Mouse (Mus musculus) MEL (cell line): ENCODE data around the gene Esrra. TPM values are rescaled to one million over a fixed set of nuclear protein-coding genes. Genes with fewer than 3 reads are reported as not detected.

ENCODE experiments used
- DNase-seq: peaks from one replicate; pipeline ENCODE4 v3.0.0; 2011; ENCODE audit warnings: low read depth, low spot score
- H3K27ac ChIP-seq: 2 replicates; pipeline ENCODE4 v1.5.1; 2012; ENCODE audit warnings: low read depth, mild to moderate bottlenecking, control low read depth, low read length, moderate library complexity; ENCODE audit not compliant: control insufficient read depth
- H3K27me3 ChIP-seq, 2 experiments: fragments of 150-350 bp in 1 of 2; sonication (generic) in 1 of 2; 2 replicates each; pipeline ENCODE4 v1.6.1; 2012; ENCODE audit warnings: low read length in 2 of 2, mild to moderate bottlenecking in 2 of 2, improper control_type of control experiment in 1 of 2, moderate library complexity in 1 of 2; ENCODE audit not compliant: insufficient read depth in 2 of 2, control insufficient read depth in 1 of 2
- H3K36me3 ChIP-seq, 2 experiments: 2 replicates each; pipeline ENCODE4 v1.6.1; 2012 to 2014; ENCODE audit warnings: low read length in 2 of 2, improper control_type of control experiment in 1 of 2, inconsistent platforms in 1 of 2, mild to moderate bottlenecking in 1 of 2; ENCODE audit not compliant: insufficient read depth in 2 of 2, control insufficient read depth in 1 of 2
- H3K4me1 ChIP-seq, 2 experiments: fragments of 150-350 bp in 1 of 2; sonication (generic) in 1 of 2; 2 replicates each; pipeline ENCODE4 v1.6.1; 2012; ENCODE audit warnings: low read length in 2 of 2, improper control_type of control experiment in 1 of 2, mild to moderate bottlenecking in 1 of 2; ENCODE audit not compliant: insufficient read depth in 2 of 2, control insufficient read depth in 1 of 2
- H3K4me3 ChIP-seq, 2 experiments: fragments of 150-350 bp in 1 of 2; sonication (generic) in 1 of 2; 2 replicates each; pipeline ENCODE4 v1.5.1; 2012; ENCODE audit warnings: low read depth in 2 of 2, low read length in 2 of 2, mild to moderate bottlenecking in 2 of 2, moderate library complexity in 2 of 2, control low read depth in 1 of 2, improper control_type of control experiment in 1 of 2; ENCODE audit not compliant: control insufficient read depth in 1 of 2, insufficient read depth in 1 of 2
- H3K79me2 ChIP-seq: 2 replicates; pipeline ENCODE4 v1.6.1; 2012; ENCODE audit warnings: mild to moderate bottlenecking, low read length, moderate library complexity; ENCODE audit not compliant: control insufficient read depth, poor library complexity, insufficient read depth
- H3K9ac ChIP-seq: 2 replicates; pipeline ENCODE4 v1.6.1; 2012; ENCODE audit warnings: low read depth, mild to moderate bottlenecking, control low read depth, low read length, moderate library complexity; ENCODE audit not compliant: control insufficient read depth, poor library complexity, severe bottlenecking
- H3K9me3 ChIP-seq: fragments of 150-350 bp; sonication (generic); replicated peaks from 2 replicates; pipeline ENCODE4 v1.6.1; 2012; ENCODE audit warnings: mild to moderate bottlenecking, low read length, improper control_type of control experiment, moderate library complexity; ENCODE audit not compliant: insufficient read depth
- CTCF ChIP-seq, 3 experiments: IDR thresholded peaks in 2 of 3; conservative IDR thresholded peaks in 1 of 3; 2 replicates each; pipeline ENCODE4 v1.5.1; 2011 to 2012; ENCODE audit warnings: low read length in 3 of 3, low read depth in 2 of 3, mild to moderate bottlenecking in 2 of 3, improper control_type of control experiment in 1 of 3, inconsistent platforms in 1 of 3, mixed read lengths in 1 of 3, moderate library complexity in 1 of 3; ENCODE audit not compliant: control insufficient read depth in 1 of 3, insufficient read depth in 1 of 3, poor library complexity in 1 of 3, severe bottlenecking in 1 of 3
- ETS1 ChIP-seq: IDR thresholded peaks from 2 replicates; pipeline ENCODE4 v1.6.1; 2012; ENCODE audit warnings: low read depth, mild to moderate bottlenecking, inconsistent platforms, low read length, improper control_type of control experiment, moderate library complexity
- KAT2A ChIP-seq: conservative IDR thresholded peaks from 2 replicates; pipeline ENCODE4 v1.6.1; 2012; ENCODE audit warnings: low read depth, low read length, improper control_type of control experiment, inconsistent platforms
- MAX ChIP-seq: IDR thresholded peaks from 2 replicates; pipeline ENCODE4 v1.6.1; 2011; ENCODE audit warnings: low read length, improper control_type of control experiment
- MXI1 ChIP-seq: IDR thresholded peaks from 2 replicates; pipeline ENCODE4 v1.6.1; 2011; ENCODE audit warnings: mild to moderate bottlenecking, low read depth, low read length, improper control_type of control experiment
- MYB ChIP-seq: IDR thresholded peaks from 2 replicates; pipeline ENCODE4 v1.6.1; 2011; ENCODE audit warnings: mild to moderate bottlenecking, low read depth, low read length, improper control_type of control experiment
- NELFE ChIP-seq: IDR thresholded peaks from 2 replicates; pipeline ENCODE4 v1.6.1; 2011; ENCODE audit warnings: low read depth, low read length, improper control_type of control experiment
- POLR2AphosphoS2 ChIP-seq: IDR thresholded peaks from 2 replicates; pipeline ENCODE4 v1.6.1; 2011; ENCODE audit warnings: low read length, improper control_type of control experiment
- POLR2AphosphoS5 ChIP-seq: IDR thresholded peaks from 2 replicates; pipeline ENCODE4 v1.6.1; 2012; ENCODE audit warnings: low read depth, borderline replicate concordance, mild to moderate bottlenecking, inconsistent platforms, low read length, moderate library complexity, mixed read lengths
- RAD21 ChIP-seq: IDR thresholded peaks from 2 replicates; pipeline ENCODE4 v1.6.1; 2011; ENCODE audit warnings: mild to moderate bottlenecking, low read depth, low read length, improper control_type of control experiment
- RCOR1 ChIP-seq: IDR thresholded peaks from 2 replicates; pipeline ENCODE4 v1.6.1; 2012; ENCODE audit warnings: low read depth, mild to moderate bottlenecking, inconsistent platforms, low read length, improper control_type of control experiment
- SMC3 ChIP-seq: IDR thresholded peaks from 2 replicates; pipeline ENCODE4 v1.6.1; 2011; ENCODE audit warnings: low read depth, low read length, improper control_type of control experiment
- USF1 ChIP-seq: IDR thresholded peaks from 2 replicates; pipeline ENCODE4 v1.6.1; 2014; ENCODE audit warnings: low read depth, mild to moderate bottlenecking, inconsistent platforms, low read length, improper control_type of control experiment, moderate library complexity
- ZKSCAN1 ChIP-seq: IDR thresholded peaks from 2 replicates; pipeline ENCODE4 v1.6.1; 2012; ENCODE audit warnings: low read depth, mild to moderate bottlenecking, inconsistent platforms, low read length, improper control_type of control experiment, moderate library complexity
- polyA plus RNA-seq, 2 experiments: library from polyadenylated mRNA; stranded (reverse) in 1 of 2; unstranded in 1 of 2; fragments of >175 nt in 1 of 2; fragments of >200 nt in 1 of 2; gene quantifications; 2 replicates each; pipeline versions ENCODE4 v1.2.1 to v1.2.4; 2012; ENCODE audit warnings: low replicate concordance in 2 of 2, low read depth in 1 of 2; ENCODE audit not compliant: insufficient read length in 2 of 2, insufficient read depth in 1 of 2, missing spikeins in 1 of 2
- total RNA-seq: library from RNA; depleted of rRNA; stranded (reverse); fragments of 300-350 nt; gene quantifications from 2 replicates; pipeline ENCODE4 v1.2.3, GENCODE M21; 2012

Gene Esrra
- total and polyA plus RNA-seq, 3 experiments = 32.5 to 40.9 TPM; not detected in 1

- Histone ChIP-seq H3K79me2 (peaks cover 8% of the 10 kb centered on the region; the same call in 1 of the 2 replicates), H3K27ac (no peak overlapping the region), H3K4me3 (no peak overlapping the region), H3K9me3 (no peaks in the 10 kb centered on the region), H3K9ac (no peak overlapping the region), H3K4me1 (peaks cover 0 to 8% of the 10 kb centered on the region in 2 experiments; a peak in 2 of 4 replicates), H3K27me3 (no peaks in the 10 kb centered on the region), H3K36me3 (peaks cover 0 to 2% of the 10 kb centered on the region in 2 experiments; a peak in 1 of 4 replicates)
- no peak for DNase-seq
- TF ChIP-seq MYB (no peak), RAD21 (no peak), POLR2AphosphoS2 (no peak), USF1 (no peak), RCOR1 (no peak), NELFE (no peak), POLR2AphosphoS5 (no peak), KAT2A (no peak), ETS1 (no peak), MAX (no peak), CTCF (IDR thresholded peaks at IDR 0.05 in 2 of 3, conservative IDR thresholded peaks at IDR 0.05 in 1 of 3; ENCODE audit: control insufficient read depth in 1 of 3, insufficient read depth in 1 of 3, low read depth in 2 of 3, low read length in 3 of 3, poor library complexity in 1 of 3, severe bottlenecking in 1 of 3) (no peak)
Measured at GRCm38 (mm10) chr19:6937541-6938465, 16.2 kb upstream of the Esrra start.

GRCm38 (mm10) chr19:6936299-6936698 is 14.7 kb upstream of the Esrra start:
- Histone ChIP-seq H3K4me1 (peaks cover 0 to 6% of the 10 kb centered on the region in 2 experiments; a peak in 2 of 4 replicates), H3K9ac (no peak overlapping the region), H3K27me3 (no peaks in the 10 kb centered on the region), H3K4me3 (no peak overlapping the region), H3K36me3 (peaks cover 0 to 2% of the 10 kb centered on the region in 2 experiments; a peak in 1 of 4 replicates), H3K27ac (no peak overlapping the region), H3K9me3 (no peaks in the 10 kb centered on the region), H3K79me2 (peaks cover 3% of the 10 kb centered on the region; the same call in 1 of the 2 replicates)
- TF ChIP-seq POLR2AphosphoS2 (no peak), USF1 (no peak), ZKSCAN1 (peak; percentile 93; the same call in 1 of the 2 replicates), MXI1 (no peak), CTCF (IDR thresholded peaks at IDR 0.05 in 2 of 3, conservative IDR thresholded peaks at IDR 0.05 in 1 of 3; ENCODE audit: control insufficient read depth in 1 of 3, insufficient read depth in 1 of 3, low read depth in 2 of 3, low read length in 3 of 3, poor library complexity in 1 of 3, severe bottlenecking in 1 of 3) (peak; percentile 54 to 72 (median 56)), RAD21 (peak; percentile 56), SMC3 (peak; percentile 56)
- peak; percentile 59 for DNase-seq
